Mouse (Mus musculus): ENCODE measurements around the gene Nkain2. TPM values are rescaled to one million over a fixed set of nuclear protein-coding genes. Genes with fewer than 3 reads are reported as not detected.

Gene Nkain2
- polyA plus RNA-seq, 1 experiment from 2014 or later, result 0.79 TPM

DNA sequence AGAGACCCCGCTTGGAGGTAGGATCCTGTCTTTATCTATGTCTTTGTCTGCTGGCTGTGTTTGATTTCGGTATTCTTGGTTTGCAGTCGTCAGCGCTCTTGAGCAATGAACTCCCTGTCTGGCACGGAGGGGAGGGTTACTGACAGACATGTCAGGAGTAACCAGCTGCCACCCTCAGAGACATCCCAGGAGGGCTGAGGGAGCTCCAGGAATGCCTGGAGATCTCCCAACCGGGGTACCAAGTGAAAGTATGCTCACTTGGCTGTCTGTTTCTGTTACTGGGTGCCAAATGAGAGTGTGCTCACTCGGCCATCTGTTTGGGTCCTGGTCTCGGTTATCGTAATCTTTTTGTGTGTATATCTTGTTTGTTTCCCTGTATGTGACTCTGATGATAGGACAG is 577.5 kb downstream of the Nkain2 start:
- H3K4me2 ChIP-seq (replicated peaks; ENCODE audit: low read depth, low read length), result no peak overlapping the region
- 95% methylated on average over 9 of the region's 9 CpGs for WGBS

DNA sequence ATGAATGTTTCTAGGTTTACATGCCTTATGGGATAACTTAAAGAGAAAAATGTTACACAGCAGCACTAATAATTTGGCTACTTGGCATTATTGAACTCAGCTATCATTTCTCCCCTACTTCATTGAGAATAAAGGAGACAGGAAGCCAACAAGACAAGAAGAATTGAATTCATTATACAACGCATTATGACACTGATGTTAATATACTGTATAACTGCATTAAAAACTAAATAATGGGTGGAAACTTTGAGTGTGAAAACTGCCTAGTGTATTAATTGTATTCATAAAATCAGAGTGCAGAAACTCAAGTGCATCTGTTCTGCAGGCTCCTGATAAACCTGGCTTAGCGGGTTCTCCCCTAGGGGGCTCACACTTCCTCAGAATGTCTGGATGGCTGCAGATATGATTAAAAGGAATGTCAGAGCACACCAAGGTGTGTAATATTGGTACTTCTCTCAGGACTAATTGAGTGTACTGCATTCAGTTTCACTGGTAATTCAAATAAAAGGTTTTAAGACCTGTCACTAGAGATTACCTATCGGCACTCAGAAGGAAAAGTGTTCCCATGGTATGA is 589.2 kb downstream of the Nkain2 start:
- Histone ChIP-seq H3K9ac (ENCODE audit: low read depth, low read length) (no peak overlapping the region), H3K27ac (ENCODE audit: low read depth, low read length) (no peak overlapping the region), H3K36me3 (ENCODE audit: control insufficient read depth, insufficient read depth, low read length) (no peaks in the 10 kb centered on the region), H3K4me1 (ENCODE audit: control insufficient read depth, insufficient read depth, low read length) (no peaks in the 10 kb centered on the region), H3K27me3 (ENCODE audit: control insufficient read depth, insufficient read depth, low read length) (no peaks in the 10 kb centered on the region), H3K4me3 (ENCODE audit: low read length) (no peak overlapping the region), H3K9me3 (ENCODE audit: control insufficient read depth, low read length) (no peaks in the 10 kb centered on the region), H3K4me2 (replicated peaks; ENCODE audit: low read depth, low read length) (no peak overlapping the region)
- ATAC-seq (ENCODE audit: low FRiP score, low TSS enrichment), result no peak
- 92% methylated on average over 3 of the region's 3 CpGs for WGBS

More for the DNA sequence above, 577.5 kb downstream of the Nkain2 start:
- Histone ChIP-seq H3K36me3 (ENCODE audit: control insufficient read depth, insufficient read depth, low read length) (no peaks in the 10 kb centered on the region), H3K27ac (ENCODE audit: low read depth, low read length) (no peak overlapping the region), H3K9ac (ENCODE audit: low read depth, low read length) (no peak overlapping the region), H3K4me1 (ENCODE audit: control insufficient read depth, insufficient read depth, low read length) (no peaks in the 10 kb centered on the region), H3K4me3 (ENCODE audit: low read length) (no peak overlapping the region), H3K27me3 (ENCODE audit: control insufficient read depth, insufficient read depth, low read length) (no peaks in the 10 kb centered on the region), H3K9me3 (ENCODE audit: control insufficient read depth, low read length) (peaks cover 9% of the 10 kb centered on the region)
- no peak for ATAC-seq (ENCODE audit: low FRiP score, low TSS enrichment)

DNA sequence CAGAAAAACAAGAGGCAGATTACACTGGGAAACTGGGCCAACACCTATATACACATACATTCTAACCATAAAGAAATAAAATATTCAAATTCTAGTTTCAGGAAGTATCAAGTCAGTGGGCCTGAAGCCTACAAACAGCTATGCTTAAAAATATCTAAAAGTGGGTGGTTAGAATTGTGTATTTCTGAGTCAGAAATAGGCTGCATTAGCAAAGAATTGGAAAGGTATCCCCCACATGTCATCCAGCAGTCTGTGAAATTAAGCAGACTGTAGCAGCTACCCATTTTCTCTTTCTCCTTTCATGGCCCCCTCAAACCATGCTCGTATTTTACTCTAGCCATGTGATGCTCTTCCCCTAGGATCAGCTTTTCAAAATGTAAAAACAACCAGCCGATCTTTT is 599.8 kb downstream of the Nkain2 start:
- no peak for ATAC-seq (ENCODE audit: low FRiP score, low TSS enrichment)
- Histone ChIP-seq H3K9me3 (ENCODE audit: control insufficient read depth, low read length) (no peaks in the 10 kb centered on the region), H3K9ac (ENCODE audit: low read depth, low read length) (no peak overlapping the region), H3K36me3 (ENCODE audit: control insufficient read depth, insufficient read depth, low read length) (no peaks in the 10 kb centered on the region), H3K4me3 (ENCODE audit: low read length) (no peak overlapping the region), H3K27me3 (ENCODE audit: control insufficient read depth, insufficient read depth, low read length) (no peaks in the 10 kb centered on the region), H3K4me1 (ENCODE audit: control insufficient read depth, insufficient read depth, low read length) (no peaks in the 10 kb centered on the region), H3K4me2 (replicated peaks; ENCODE audit: low read depth, low read length) (no peak overlapping the region), H3K27ac (ENCODE audit: low read depth, low read length) (no peak overlapping the region)
- WGBS, result 80% methylated on average over 2 of the region's 2 CpGs

DNA sequence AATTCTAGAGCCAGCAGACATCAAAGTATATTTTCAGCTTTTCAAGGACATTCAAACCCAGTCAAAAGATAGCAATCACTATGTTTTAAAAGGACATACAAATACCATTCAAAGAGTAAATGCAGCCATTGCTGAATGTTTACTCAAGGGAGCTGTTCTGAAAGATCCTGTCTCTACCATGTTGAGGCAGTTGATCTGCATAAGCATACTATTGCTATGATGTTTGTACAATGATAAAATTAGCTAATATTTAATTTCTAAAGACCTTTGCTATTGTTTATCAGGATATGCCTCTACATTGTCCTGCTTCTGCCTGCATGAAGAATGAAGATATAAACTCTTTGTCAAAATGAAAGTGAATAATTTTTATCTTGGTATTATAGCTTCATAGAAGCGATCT is 606.6 kb downstream of the Nkain2 start:
- Histone ChIP-seq H3K27me3 (ENCODE audit: control insufficient read depth, insufficient read depth, low read length) (no peaks in the 10 kb centered on the region), H3K9ac (ENCODE audit: low read depth, low read length) (no peak overlapping the region), H3K27ac (ENCODE audit: low read depth, low read length) (no peak overlapping the region), H3K9me3 (ENCODE audit: control insufficient read depth, low read length) (no peaks in the 10 kb centered on the region), H3K36me3 (ENCODE audit: control insufficient read depth, insufficient read depth, low read length) (no peaks in the 10 kb centered on the region), H3K4me2 (replicated peaks; ENCODE audit: low read depth, low read length) (no peak overlapping the region), H3K4me1 (ENCODE audit: control insufficient read depth, insufficient read depth, low read length) (no peaks in the 10 kb centered on the region), H3K4me3 (ENCODE audit: low read length) (no peak overlapping the region)
- ATAC-seq (ENCODE audit: low FRiP score, low TSS enrichment), result no peak
- 61% methylated on average over 1 of the region's 1 CpGs for WGBS

DNA sequence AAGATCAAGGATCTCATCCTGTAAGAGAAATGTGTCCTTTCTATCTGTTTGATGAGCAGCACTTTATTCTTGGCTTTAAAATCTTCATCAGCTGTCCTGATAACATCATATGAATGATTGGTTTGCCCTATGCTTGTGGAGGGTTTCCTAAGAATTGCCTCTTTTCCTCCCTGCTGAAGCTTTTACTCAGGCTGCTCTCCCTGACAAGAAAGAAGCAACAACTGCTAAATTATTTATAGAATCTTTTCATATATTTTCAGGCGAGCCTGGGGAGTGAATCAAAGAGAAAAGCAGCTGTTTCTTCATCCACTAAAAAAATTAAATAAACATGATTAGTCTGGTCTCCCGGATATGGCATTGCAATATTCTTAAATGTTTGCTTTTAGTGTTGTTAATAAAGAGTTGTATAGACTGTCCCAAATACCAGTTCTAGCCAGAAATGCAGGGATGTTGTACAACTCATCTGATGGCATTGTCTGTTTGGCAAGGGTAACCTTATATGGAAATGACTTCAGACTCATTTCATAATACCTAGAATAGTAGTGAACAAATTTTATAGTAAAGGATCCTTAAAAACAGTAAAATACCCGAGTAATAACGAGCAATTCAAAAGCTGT is 646.9 kb downstream of the Nkain2 start:
- Histone ChIP-seq H3K27ac (ENCODE audit: low read depth, low read length) (no peak overlapping the region), H3K4me3 (ENCODE audit: low read length) (no peak overlapping the region), H3K36me3 (ENCODE audit: control insufficient read depth, insufficient read depth, low read length) (no peaks in the 10 kb centered on the region), H3K27me3 (ENCODE audit: control insufficient read depth, insufficient read depth, low read length) (no peaks in the 10 kb centered on the region), H3K9ac (ENCODE audit: low read depth, low read length) (no peak overlapping the region), H3K4me1 (ENCODE audit: control insufficient read depth, insufficient read depth, low read length) (no peaks in the 10 kb centered on the region), H3K4me2 (replicated peaks; ENCODE audit: low read depth, low read length) (no peak overlapping the region), H3K9me3 (ENCODE audit: control insufficient read depth, low read length) (no peaks in the 10 kb centered on the region)
- no peak for ATAC-seq (ENCODE audit: low FRiP score, low TSS enrichment)
- 73% methylated on average over 4 of the region's 4 CpGs for WGBS

DNA sequence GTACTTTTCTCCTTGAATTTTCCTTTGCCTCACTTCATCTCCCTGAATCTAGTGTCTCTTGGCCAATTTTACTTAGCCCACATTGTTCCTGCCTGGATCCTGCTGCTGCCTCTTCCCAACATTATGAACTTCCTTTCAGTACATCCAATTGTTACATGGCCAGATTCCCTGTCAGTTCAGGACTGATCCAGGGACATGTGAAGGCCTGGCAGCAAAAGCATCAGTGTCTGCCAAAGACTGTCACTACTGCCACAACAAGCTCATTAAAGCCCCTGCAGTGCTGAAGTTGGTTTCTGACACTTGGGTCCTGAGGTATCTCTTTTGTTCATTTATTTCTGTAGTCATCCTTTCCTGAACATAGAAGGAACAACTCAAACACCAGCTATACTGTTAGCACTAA is 649.1 kb downstream of the Nkain2 start:
- no peak overlapping the region for H3K4me2 ChIP-seq (replicated peaks; ENCODE audit: low read depth, low read length)
- no peak overlapping the region for H3K4me3 ChIP-seq (ENCODE audit: low read length)
- H3K9me3 ChIP-seq (ENCODE audit: control insufficient read depth, low read length), result no peaks in the 10 kb centered on the region
- no peaks in the 10 kb centered on the region for H3K27me3 ChIP-seq (ENCODE audit: control insufficient read depth, insufficient read depth, low read length)
- no peak for ATAC-seq (ENCODE audit: low FRiP score, low TSS enrichment)
- H3K4me1 ChIP-seq (ENCODE audit: control insufficient read depth, insufficient read depth, low read length), result no peaks in the 10 kb centered on the region
- H3K27ac ChIP-seq (ENCODE audit: low read depth, low read length), result no peak overlapping the region
- no peaks in the 10 kb centered on the region for H3K36me3 ChIP-seq (ENCODE audit: control insufficient read depth, insufficient read depth, low read length)
- H3K9ac ChIP-seq (ENCODE audit: low read depth, low read length), result no peak overlapping the region

DNA sequence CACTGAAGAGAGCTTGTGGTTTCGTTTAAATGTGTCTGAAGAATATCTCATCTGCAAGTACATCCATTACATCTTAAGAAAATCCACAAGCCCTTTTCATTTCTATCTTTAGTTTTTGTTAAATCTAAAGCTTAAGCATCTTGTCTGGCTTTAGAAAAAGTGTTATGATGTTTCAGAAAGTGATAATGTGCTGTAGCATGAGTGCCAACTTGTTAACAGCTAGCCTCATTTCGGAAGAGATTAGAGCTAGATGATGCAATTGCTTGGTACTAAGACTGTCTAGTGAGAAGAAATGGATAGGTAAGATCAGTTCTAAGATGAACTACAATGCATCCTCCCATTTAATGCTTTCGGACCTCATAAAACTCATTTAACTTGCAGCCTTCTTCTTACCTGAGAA is 707.3 kb downstream of the Nkain2 start:
- no peaks in the 10 kb centered on the region for H3K9me3 ChIP-seq (ENCODE audit: control insufficient read depth, low read length)

DNA sequence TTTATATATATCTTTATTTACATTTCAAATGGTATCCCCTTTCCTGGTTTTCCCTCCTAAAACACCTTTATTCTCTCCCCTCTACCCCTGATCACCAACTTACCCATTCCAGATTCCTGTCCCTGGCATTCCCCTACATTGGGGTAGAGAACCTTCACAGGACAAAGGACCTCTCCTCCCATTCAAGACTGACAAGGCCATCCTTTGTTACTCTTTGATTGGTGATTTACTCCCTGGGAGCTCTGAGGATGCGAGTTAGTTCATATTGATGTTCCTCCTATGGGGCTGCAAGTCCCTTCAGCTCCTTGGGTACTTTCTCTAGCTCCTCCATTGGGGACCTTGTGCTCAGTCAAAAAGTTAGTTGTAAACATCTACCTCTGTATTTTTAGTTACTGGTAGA is 798.9 kb downstream of the Nkain2 start:
- Histone ChIP-seq H3K9ac (ENCODE audit: low read depth, low read length) (no peak overlapping the region), H3K4me1 (ENCODE audit: control insufficient read depth, insufficient read depth, low read length) (no peaks in the 10 kb centered on the region), H3K4me2 (replicated peaks; ENCODE audit: low read depth, low read length) (no peak overlapping the region), H3K27ac (ENCODE audit: low read depth, low read length) (no peak overlapping the region), H3K4me3 (ENCODE audit: low read length) (no peak overlapping the region), H3K9me3 (ENCODE audit: control insufficient read depth, low read length) (no peaks in the 10 kb centered on the region), H3K36me3 (ENCODE audit: control insufficient read depth, insufficient read depth, low read length) (no peaks in the 10 kb centered on the region), H3K27me3 (ENCODE audit: control insufficient read depth, insufficient read depth, low read length) (no peaks in the 10 kb centered on the region)
- no peak for ATAC-seq (ENCODE audit: low FRiP score, low TSS enrichment)
- WGBS, result 81% methylated on average over 1 of the region's 1 CpGs

More for the DNA sequence above, 707.3 kb downstream of the Nkain2 start:
- WGBS, result 94% methylated on average over 3 of the region's 3 CpGs
- H3K27me3 ChIP-seq (ENCODE audit: control insufficient read depth, insufficient read depth, low read length), result no peaks in the 10 kb centered on the region
- no peak overlapping the region for H3K9ac ChIP-seq (ENCODE audit: low read depth, low read length)
- H3K4me1 ChIP-seq (ENCODE audit: control insufficient read depth, insufficient read depth, low read length), result no peaks in the 10 kb centered on the region
- no peak overlapping the region for H3K27ac ChIP-seq (ENCODE audit: low read depth, low read length)
- H3K4me3 ChIP-seq (ENCODE audit: low read length), result no peak overlapping the region
- H3K36me3 ChIP-seq (ENCODE audit: control insufficient read depth, insufficient read depth, low read length), result no peaks in the 10 kb centered on the region
- H3K4me2 ChIP-seq (replicated peaks; ENCODE audit: low read depth, low read length), result no peak overlapping the region
- ATAC-seq (ENCODE audit: low FRiP score, low TSS enrichment), result no peak

DNA sequence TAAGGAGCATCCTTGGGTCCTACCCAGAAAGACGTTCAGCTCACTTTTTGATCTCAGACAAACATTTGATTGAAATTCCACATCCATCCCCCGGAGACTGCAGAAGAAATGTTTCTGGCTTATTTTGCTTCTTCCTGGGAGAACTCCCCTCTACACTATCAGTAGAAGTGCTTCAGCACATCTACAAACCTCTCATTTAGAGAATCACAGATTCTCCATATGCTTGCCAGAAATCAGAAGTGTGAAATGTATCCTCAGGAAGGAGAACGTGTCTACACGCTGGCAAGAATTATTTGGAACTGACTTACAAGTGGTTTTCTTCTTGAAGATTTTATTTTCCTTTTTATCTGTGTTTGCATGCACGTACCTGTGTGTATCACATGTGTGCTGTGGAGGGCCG is 829.9 kb downstream of the Nkain2 start:
- no peak overlapping the region for H3K9ac ChIP-seq (ENCODE audit: low read depth, low read length)
- H3K27ac ChIP-seq (ENCODE audit: low read depth, low read length), result no peak overlapping the region
- ATAC-seq (ENCODE audit: low FRiP score, low TSS enrichment), result no peak
- H3K9me3 ChIP-seq (ENCODE audit: control insufficient read depth, low read length), result no peaks in the 10 kb centered on the region
- H3K27me3 ChIP-seq (ENCODE audit: control insufficient read depth, insufficient read depth, low read length), result no peaks in the 10 kb centered on the region
- no peak overlapping the region for H3K4me3 ChIP-seq (ENCODE audit: low read length)
- no peaks in the 10 kb centered on the region for H3K4me1 ChIP-seq (ENCODE audit: control insufficient read depth, insufficient read depth, low read length)
- H3K4me2 ChIP-seq (replicated peaks; ENCODE audit: low read depth, low read length), result no peak overlapping the region
- WGBS, result 86% methylated on average over 6 of the region's 6 CpGs
- H3K36me3 ChIP-seq (ENCODE audit: control insufficient read depth, insufficient read depth, low read length), result no peaks in the 10 kb centered on the region

All from kidney, embryonic 14.5 days (tissue).